Mouse (Mus musculus) CH12.LX (cell line): ENCODE measurements around the gene Znrd1. TPM values are rescaled to one million over a fixed set of nuclear protein-coding genes. Genes with fewer than 3 reads are reported as not detected.

Experiments used
- DNase-seq: peaks from one replicate; pipeline ENCODE4 v3.0.0-alpha.2; 2013; ENCODE audit errors: extremely low read depth
- H3K27ac ChIP-seq: 2 replicates; pipeline ENCODE4 v1.5.1; 2012; ENCODE audit warnings: low read depth, mild to moderate bottlenecking, control low read depth, moderate library complexity; ENCODE audit not compliant: insufficient read depth
- H3K27me3 ChIP-seq: replicated peaks from 2 replicates; pipeline ENCODE3; 2012; ENCODE audit warnings: inconsistent platforms
- H3K36me3 ChIP-seq, 2 experiments: replicated peaks in 1 of 2; 2 replicates each; pipeline versions ENCODE3 to v1.6.1; 2012; ENCODE audit warnings: inconsistent platforms in 1 of 2, low read length in 1 of 2, mild to moderate bottlenecking in 1 of 2, mixed read lengths in 1 of 2, moderate library complexity in 1 of 2; ENCODE audit not compliant: control insufficient read depth in 1 of 2, insufficient read depth in 1 of 2
- H3K4me1 ChIP-seq, 2 experiments: 2 replicates each; pipeline ENCODE4 v1.6.1; 2012; ENCODE audit warnings: inconsistent platforms in 1 of 2, moderate library complexity in 1 of 2; ENCODE audit not compliant: insufficient read depth in 2 of 2, control insufficient read depth in 1 of 2
- H3K4me2 ChIP-seq: 2 replicates; pipeline ENCODE4 v1.6.1; 2012; ENCODE audit warnings: low read depth, mild to moderate bottlenecking, control low read depth; ENCODE audit not compliant: poor library complexity, insufficient read depth, severe bottlenecking
- H3K4me3 ChIP-seq, 3 experiments: fragments of 150-350 bp in 1 of 3; sonication (generic) in 1 of 3; replicated peaks in 1 of 3; 2 replicates each; pipeline versions ENCODE3 to v1.5.1; 2011 to 2012; ENCODE audit warnings: low read depth in 2 of 3, low read length in 2 of 3, mild to moderate bottlenecking in 2 of 3, moderate library complexity in 2 of 3, control low read depth in 1 of 3, improper control_type of control experiment in 1 of 3, inconsistent platforms in 1 of 3, mixed read lengths in 1 of 3; ENCODE audit not compliant: poor library complexity in 1 of 3
- H3K79me2 ChIP-seq: replicated peaks from 2 replicates; pipeline ENCODE4 v1.6.1; 2012; ENCODE audit warnings: mild to moderate bottlenecking, moderate library complexity; ENCODE audit not compliant: control insufficient read depth, poor library complexity, insufficient read depth, severe bottlenecking; ENCODE audit errors: extremely low read depth
- H3K9ac ChIP-seq: 2 replicates; pipeline ENCODE4 v1.6.1; 2012; ENCODE audit warnings: low read depth, mild to moderate bottlenecking, control low read depth, moderate library complexity; ENCODE audit not compliant: insufficient read depth
- H3K9me3 ChIP-seq: replicated peaks from 2 replicates; pipeline ENCODE3; 2012; ENCODE audit warnings: low read length, inconsistent platforms, mixed read lengths
- CHD2 ChIP-seq: IDR thresholded peaks from 2 replicates; pipeline ENCODE4 v1.6.1; 2011; ENCODE audit warnings: low read length, improper control_type of control experiment
- CTCF ChIP-seq, 2 experiments: IDR thresholded peaks in 1 of 2; conservative IDR thresholded peaks in 1 of 2; 2 replicates each; pipeline ENCODE4 v1.5.1; 2011 to 2012; ENCODE audit warnings: low read depth in 2 of 2, low read length in 2 of 2, improper control_type of control experiment in 1 of 2, inconsistent platforms in 1 of 2, mild to moderate bottlenecking in 1 of 2, moderate library complexity in 1 of 2
- ETS1 ChIP-seq: conservative IDR thresholded peaks from 2 replicates; pipeline ENCODE4 v1.6.1; 2012; ENCODE audit warnings: low read depth, mild to moderate bottlenecking, inconsistent platforms, low read length, improper control_type of control experiment, moderate library complexity
- GABPA ChIP-seq: IDR thresholded peaks from 2 replicates; pipeline ENCODE4 v1.6.1; 2012; ENCODE audit warnings: low read depth, low read length, improper control_type of control experiment, inconsistent platforms; ENCODE audit not compliant: insufficient replicate concordance
- HCFC1 ChIP-seq: IDR thresholded peaks from 2 replicates; pipeline ENCODE4 v1.6.1; 2012; ENCODE audit warnings: low read depth, mild to moderate bottlenecking, inconsistent platforms, low read length, improper control_type of control experiment
- JUN ChIP-seq: IDR thresholded peaks from 2 replicates; pipeline ENCODE4 v1.6.1; 2011; ENCODE audit warnings: low read depth, mild to moderate bottlenecking, low read length, improper control_type of control experiment, moderate library complexity; ENCODE audit not compliant: insufficient read depth
- JUND ChIP-seq: conservative IDR thresholded peaks from 2 replicates; pipeline ENCODE4 v1.6.1; 2011; ENCODE audit warnings: low read depth, low read length, improper control_type of control experiment
- MAFK ChIP-seq: IDR thresholded peaks from 2 replicates; pipeline ENCODE4 v1.6.1; 2011; ENCODE audit warnings: low read length, improper control_type of control experiment; ENCODE audit not compliant: insufficient replicate concordance
- MAX ChIP-seq: IDR thresholded peaks from 2 replicates; pipeline ENCODE4 v1.6.1; 2011; ENCODE audit warnings: low read length, improper control_type of control experiment
- MAZ ChIP-seq: IDR thresholded peaks from 2 replicates; pipeline ENCODE4 v1.6.1; 2012; ENCODE audit warnings: low read depth, mild to moderate bottlenecking, inconsistent platforms, low read length, improper control_type of control experiment, moderate library complexity
- PAX5 ChIP-seq: IDR thresholded peaks from 2 replicates; pipeline ENCODE4 v1.6.1; 2012; ENCODE audit warnings: low read length, inconsistent platforms, mixed read lengths
- RCOR1 ChIP-seq: conservative IDR thresholded peaks from 2 replicates; pipeline ENCODE4 v1.6.1; 2012; ENCODE audit warnings: low read depth, mild to moderate bottlenecking, inconsistent platforms, low read length, improper control_type of control experiment
- SIN3A ChIP-seq: IDR thresholded peaks from 2 replicates; pipeline ENCODE4 v1.6.1; 2012; ENCODE audit warnings: low read length, improper control_type of control experiment, inconsistent platforms
- TBP ChIP-seq: conservative IDR thresholded peaks from 2 replicates; pipeline ENCODE4 v1.6.1; 2011; ENCODE audit warnings: low read depth, low read length, improper control_type of control experiment
- UBTF ChIP-seq: IDR thresholded peaks from 2 replicates; pipeline ENCODE4 v1.6.1; 2012; ENCODE audit warnings: low read depth, mild to moderate bottlenecking, inconsistent platforms, low read length, improper control_type of control experiment, moderate library complexity
- ZKSCAN1 ChIP-seq: IDR thresholded peaks from 2 replicates; pipeline ENCODE4 v1.6.1; 2012; ENCODE audit warnings: low read depth, inconsistent platforms, low read length, improper control_type of control experiment, borderline replicate concordance
- ZMIZ1 ChIP-seq: IDR thresholded peaks from 2 replicates; pipeline ENCODE4 v1.6.1; 2012; ENCODE audit warnings: low read depth, mild to moderate bottlenecking, inconsistent platforms, low read length, improper control_type of control experiment
- dilution Hi-C: fragments of 300-500 bp; cut with MboI; formaldehyde crosslinking; loops from 2 replicates; pipeline ENCODE4 v1.14.3; 2020; ENCODE audit warnings: low sequenced_read_pairs; ENCODE audit not compliant: extremely low pct_unique_long_range_greater_than_20kb, extremely low pct_ligation_motif_present
- in situ Hi-C: fragments of 300-500 bp; cut with MboI; formaldehyde crosslinking; loops from 3 replicates; pipeline ENCODE4 v1.14.3; 2019; ENCODE audit warnings: low sequenced_read_pairs, low pct_ligation_motif_present, low pct_unique_long_range_greater_than_20kb, mixed read lengths
- polyA plus RNA-seq: library from polyadenylated mRNA; unstranded; fragments of >175 nt; gene quantifications from 2 replicates; pipeline ENCODE4 v1.2.1, GENCODE M21; 2012; ENCODE audit warnings: low read depth; ENCODE audit not compliant: insufficient read length
- total RNA-seq, 2 experiments: library from RNA; depleted of rRNA; stranded (reverse); fragments of 300-350 nt in 1 of 2; fragments of >200 nt in 1 of 2; gene quantifications; 2 replicates each; pipeline ENCODE4 v1.2.3; 2012 to 2014

The Znrd1 gene
- total and polyA plus RNA-seq, 3 experiments, result 66.8 to 98.1 (median 66.9) TPM

DNA sequence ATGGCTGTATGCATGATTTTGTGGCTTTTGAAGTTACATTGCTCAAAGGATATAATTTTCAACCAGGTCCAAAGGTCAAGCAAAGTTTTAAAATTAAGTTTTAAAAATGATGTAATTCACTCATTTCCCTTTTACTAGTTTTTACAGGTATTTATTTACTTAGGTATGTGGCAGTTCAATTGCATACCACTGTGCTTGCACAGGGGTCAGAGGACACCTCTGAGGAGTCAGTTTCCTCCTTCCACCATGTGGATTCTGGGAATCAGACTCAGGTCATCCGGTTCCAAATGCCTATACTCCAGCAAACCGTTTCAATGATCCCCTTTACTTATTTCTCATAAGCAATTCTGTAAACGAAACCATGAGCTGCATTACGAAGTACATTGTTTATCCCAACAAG is 35.6 kb downstream of the Znrd1 start:
- DNase-seq, result no peak

DNA sequence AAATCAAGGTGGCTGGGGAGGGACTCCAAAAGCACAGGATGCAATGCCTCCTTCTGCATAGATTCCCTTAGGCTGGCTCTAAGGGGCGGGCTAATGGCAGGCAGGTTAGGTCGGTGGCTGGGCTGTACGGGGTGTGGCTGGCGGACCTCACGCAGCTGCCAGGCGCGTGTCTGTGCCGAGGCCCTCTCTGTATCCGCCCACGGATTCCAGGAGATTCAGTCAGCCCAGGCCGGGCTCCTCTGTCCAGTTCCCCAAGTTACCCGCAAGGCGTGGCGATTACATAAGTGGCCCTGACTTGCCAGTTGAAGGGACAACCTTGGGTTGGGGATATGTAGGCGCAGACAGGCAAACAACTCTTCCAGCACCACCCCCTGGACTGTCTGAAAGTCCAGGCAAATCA is 38.1 kb downstream of the Znrd1 start:
- Histone ChIP-seq H3K9me3 (no peaks in the 10 kb centered on the region), H3K27ac (no peak overlapping the region), H3K4me1 (no peaks in the 10 kb centered on the region), H3K9ac (no peak overlapping the region), H3K79me2 (no peaks in the 10 kb centered on the region), H3K4me3 (no peak overlapping the region), H3K4me2 (no peak overlapping the region), H3K36me3 (no peaks in the 10 kb centered on the region), H3K27me3 (peaks cover 6% of the 10 kb centered on the region)
- dilution Hi-C loops, result no loop called here
- no peak for DNase-seq
- TF ChIP-seq ZMIZ1, result no peak
- TF ChIP-seq ETS1, result no peak
- TF ChIP-seq PAX5, result no peak
- no peak for TF ChIP-seq HCFC1
- TF ChIP-seq UBTF, result no peak
- TF ChIP-seq CTCF (conservative IDR thresholded peaks at IDR 0.05 in 1 of 2, IDR thresholded peaks at IDR 0.05 in 1 of 2; ENCODE audit: low read depth in 2 of 2, low read length in 2 of 2), result no peak
- in situ Hi-C loops, result no loop called here

More for the DNA sequence above, 35.6 kb downstream of the Znrd1 start:
- Histone ChIP-seq H3K27me3 (peaks cover 13% of the 10 kb centered on the region), H3K4me3 (no peak overlapping the region), H3K9ac (no peak overlapping the region), H3K79me2 (no peaks in the 10 kb centered on the region), H3K4me2 (no peak overlapping the region; the same call in 1 of the 2 replicates), H3K4me1 (no peaks in the 10 kb centered on the region), H3K9me3 (no peaks in the 10 kb centered on the region), H3K36me3 (no peaks in the 10 kb centered on the region), H3K27ac (no peak overlapping the region)
- dilution Hi-C loops, result no loop called here
- in situ Hi-C loops, result no loop called here
- TF ChIP-seq MAZ, result no peak
- no peak for TF ChIP-seq JUN
- TF ChIP-seq ZKSCAN1, result no peak
- no peak for TF ChIP-seq HCFC1
- no peak for TF ChIP-seq CHD2
- no peak for TF ChIP-seq JUND
- no peak for TF ChIP-seq RCOR1
- TF ChIP-seq MAX, result no peak
- no peak for TF ChIP-seq CTCF (conservative IDR thresholded peaks at IDR 0.05 in 1 of 2, IDR thresholded peaks at IDR 0.05 in 1 of 2; ENCODE audit: low read depth in 2 of 2, low read length in 2 of 2)
- TF ChIP-seq GABPA, result no peak
- TF ChIP-seq SIN3A, result no peak
- no peak for TF ChIP-seq TBP
- TF ChIP-seq MAFK, result no peak
- TF ChIP-seq ZMIZ1, result no peak
